Mouse (Mus musculus) olfactory bulb, adult 2 months (tissue): ENCODE measurements around the gene Gnb1. TPM values are rescaled to one million over a fixed set of nuclear protein-coding genes. Genes with fewer than 3 reads are reported as not detected.

Experiments
- H3K27ac ChIP-seq: fragments of 200-500 bp; 2 replicates; pipeline ENCODE4 v1.5.1; 2012; ENCODE audit warnings: low read depth, low read length; ENCODE audit not compliant: insufficient read depth
- H3K4me1 ChIP-seq: fragments of 200-500 bp; 2 replicates; pipeline ENCODE4 v1.6.1; 2012; ENCODE audit warnings: low read length; ENCODE audit not compliant: control insufficient read depth, insufficient read depth
- H3K4me3 ChIP-seq: fragments of 200-500 bp; 2 replicates; pipeline ENCODE4 v1.5.1; 2012; ENCODE audit warnings: mild to moderate bottlenecking, low read depth, low read length, moderate library complexity; ENCODE audit not compliant: insufficient read depth
- CTCF ChIP-seq: fragments of 200-500 bp; IDR thresholded peaks from 2 replicates; pipeline ENCODE4 v1.5.1; 2012; ENCODE audit warnings: low read depth, mild to moderate bottlenecking, low read length, moderate library complexity; ENCODE audit not compliant: insufficient read depth
- POLR2A ChIP-seq: fragments of 200-500 bp; IDR thresholded peaks from 2 replicates; pipeline ENCODE4 v1.6.1; 2012; ENCODE audit warnings: mild to moderate bottlenecking, low read depth, low read length, moderate library complexity; ENCODE audit not compliant: insufficient read depth
- WGBS: fragments of 180-500 bp; shearing (Covaris S2); methylation state at CpG from one replicate; pipeline ENCODE4 v1.1.7; 2018; 5-methylcytosine and 5-hydroxymethylcytosine counted together
- polyA plus RNA-seq: library from polyadenylated mRNA; stranded (reverse); fragments of >200 nt; gene quantifications from 2 replicates; pipeline ENCODE4 v1.2.4, GENCODE M21; 2012; ENCODE audit warnings: low replicate concordance; ENCODE audit not compliant: missing spikeins, insufficient read depth, insufficient read length

Gnb1 gene
- polyA plus RNA-seq, 1 experiment, result 260 TPM

DNA sequence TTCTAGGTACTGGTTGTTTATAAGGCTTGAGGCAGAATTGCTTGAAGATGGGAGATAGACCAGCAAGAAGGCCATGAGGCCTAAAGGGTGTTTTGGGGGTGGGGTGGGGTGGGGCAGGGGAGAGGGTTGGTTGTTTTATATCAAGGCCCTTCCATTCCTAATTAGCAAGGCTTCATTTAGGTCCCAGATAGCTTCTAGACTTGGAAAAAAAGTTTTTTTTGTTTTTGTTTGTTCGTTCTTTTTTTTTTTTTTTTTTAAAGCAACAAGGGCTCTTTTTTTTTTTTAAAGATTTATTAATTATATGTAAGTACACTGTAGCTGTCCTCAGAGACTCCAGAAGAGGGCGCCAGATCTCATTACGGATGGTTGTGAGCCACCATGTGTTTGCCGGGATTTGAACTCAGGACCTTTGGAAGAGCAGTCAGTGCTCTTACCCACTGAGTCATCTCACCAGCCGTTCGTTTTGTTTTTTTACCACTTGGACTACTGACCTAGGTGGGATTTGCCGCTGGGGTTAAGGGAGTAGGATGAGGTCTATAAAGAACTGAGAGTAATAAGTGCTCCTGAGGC lies 26.9 kb downstream of the Gnb1 start:
- Histone ChIP-seq H3K4me1 (peaks cover 3% of the 10 kb centered on the region; the same call in 1 of the 2 replicates), H3K4me3 (no peak overlapping the region), H3K27ac (no peak overlapping the region)
- WGBS, result 81% methylated on average over 7 of the region's 7 CpGs
- TF ChIP-seq POLR2A (no peak), CTCF (no peak)

DNA sequence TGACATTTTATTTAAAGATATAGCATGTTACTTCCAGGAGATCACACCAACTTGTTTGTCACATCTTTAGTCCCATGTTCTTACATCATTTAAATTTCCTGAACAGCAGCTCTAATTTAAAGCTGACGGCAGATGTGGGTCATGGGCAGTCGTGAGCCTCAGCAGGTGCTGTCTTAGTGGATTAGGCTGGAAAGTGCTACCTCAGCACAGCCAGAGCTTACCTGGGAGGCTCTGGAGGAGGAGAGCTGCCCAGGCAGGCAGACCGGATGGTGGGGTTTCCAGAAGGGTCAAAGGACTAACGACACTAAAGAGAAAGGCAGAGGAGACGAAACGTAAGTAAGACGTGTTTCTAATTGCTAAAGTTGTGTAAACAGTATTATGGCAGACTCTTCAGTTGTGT lies 31.2 kb downstream of the Gnb1 start:
- WGBS, result 70% methylated on average over 7 of the region's 7 CpGs
- H3K4me3 ChIP-seq, result no peak overlapping the region
- no peak for TF ChIP-seq CTCF
- no peak for TF ChIP-seq POLR2A
- no peak overlapping the region for H3K27ac ChIP-seq
- peaks cover 3% of the 10 kb centered on the region; the same call in 1 of the 2 replicates for H3K4me1 ChIP-seq

DNA sequence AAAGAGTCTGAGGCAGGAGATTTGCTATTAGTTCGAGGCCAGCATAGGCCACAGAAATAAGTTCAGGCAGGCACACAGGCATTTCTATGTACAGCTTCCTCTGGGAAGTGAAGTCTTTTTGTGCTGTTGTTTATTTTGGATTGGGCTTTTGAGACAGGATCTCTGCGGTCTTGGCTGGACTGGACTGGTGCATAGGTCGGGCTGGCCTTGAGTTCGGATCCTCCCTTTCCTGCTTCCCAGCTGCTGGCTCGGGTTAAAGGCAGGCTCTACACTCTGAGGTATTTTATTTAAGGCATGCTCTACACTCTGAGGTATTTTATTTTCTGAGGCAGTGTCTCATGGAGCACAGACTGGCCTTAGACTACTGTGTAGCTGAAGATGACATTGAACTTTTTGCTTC lies 34.6 kb downstream of the Gnb1 start:
- Histone ChIP-seq H3K27ac (no peak overlapping the region), H3K4me1 (peaks cover 3% of the 10 kb centered on the region; the same call in 1 of the 2 replicates), H3K4me3 (no peak overlapping the region)
- TF ChIP-seq CTCF (no peak), POLR2A (no peak)
- WGBS, result 78% methylated on average over 5 of the region's 5 CpGs

DNA sequence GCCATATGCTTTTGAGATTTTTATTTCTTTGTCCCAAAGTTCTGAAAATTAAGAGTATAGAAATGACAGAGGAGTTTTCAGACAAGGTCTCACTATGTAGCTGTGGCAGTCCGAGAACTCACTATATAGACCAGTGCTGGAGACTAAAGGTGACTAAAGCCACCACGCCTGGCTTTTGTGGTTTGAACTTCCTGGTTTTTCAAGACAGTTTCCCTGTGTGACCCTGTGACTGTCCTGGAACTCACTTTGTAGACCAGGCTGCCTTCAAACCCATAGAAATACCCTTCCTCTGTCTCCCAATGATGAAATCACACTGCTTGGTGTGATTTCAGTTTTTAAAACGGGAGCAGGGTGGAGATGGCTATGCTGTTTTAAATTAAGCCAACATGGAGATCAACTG lies 38.1 kb downstream of the Gnb1 start:
- Histone ChIP-seq H3K27ac (no peak overlapping the region), H3K4me1 (peaks cover 4% of the 10 kb centered on the region), H3K4me3 (no peak overlapping the region)
- TF ChIP-seq POLR2A, result no peak
- no peak for TF ChIP-seq CTCF
- WGBS, result 78% methylated on average over 3 of the region's 3 CpGs

DNA sequence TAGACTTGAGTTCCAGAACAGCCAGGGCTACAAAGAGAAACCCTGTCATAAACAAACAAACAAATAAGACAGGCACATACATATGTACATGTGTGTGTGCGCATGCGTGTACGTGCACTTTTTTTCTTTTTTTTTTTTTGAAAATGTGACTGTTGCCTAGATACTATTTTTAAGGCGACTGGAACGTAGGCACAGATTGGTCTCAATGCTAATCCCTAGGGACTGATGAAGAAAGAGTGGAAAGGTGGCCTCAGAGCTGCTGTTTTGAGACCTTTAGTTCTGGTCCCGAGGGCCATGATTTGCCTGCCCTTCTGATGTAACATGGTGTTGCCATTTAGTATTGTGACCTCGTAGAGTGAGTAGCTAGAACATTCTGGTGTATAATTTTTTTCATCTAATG lies 58.8 kb downstream of the Gnb1 start:
- TF ChIP-seq POLR2A, result no peak
- TF ChIP-seq CTCF, result no peak
- H3K4me3 ChIP-seq, result no peak overlapping the region
- no peak overlapping the region for H3K27ac ChIP-seq
- 79% methylated on average over 7 of the region's 7 CpGs for WGBS
- no peaks in the 10 kb centered on the region for H3K4me1 ChIP-seq

DNA sequence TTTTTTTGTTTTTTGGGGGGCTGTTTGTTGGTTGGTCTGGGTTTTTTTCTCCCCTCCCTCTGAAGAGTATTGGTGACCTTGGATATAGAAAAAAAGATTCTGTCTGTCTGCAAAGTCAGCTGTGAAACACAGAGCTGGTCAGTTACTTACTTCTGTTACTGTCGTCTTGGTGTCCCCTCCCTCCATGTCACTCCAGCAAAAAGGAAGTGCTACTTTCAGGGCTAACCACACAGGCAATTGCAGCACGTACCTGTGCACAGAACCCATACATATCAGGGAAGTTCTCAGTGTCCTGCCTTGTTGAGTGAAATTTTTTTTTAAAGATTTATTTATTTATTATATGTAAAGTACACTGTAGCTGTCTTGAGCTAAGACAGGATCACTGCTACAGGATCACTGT lies 59.3 kb downstream of the Gnb1 start:
- Histone ChIP-seq H3K4me3 (no peak overlapping the region), H3K27ac (no peak overlapping the region), H3K4me1 (no peaks in the 10 kb centered on the region)
- WGBS, result 79% methylated on average over 2 of the region's 2 CpGs
- TF ChIP-seq CTCF (no peak), POLR2A (no peak)

DNA sequence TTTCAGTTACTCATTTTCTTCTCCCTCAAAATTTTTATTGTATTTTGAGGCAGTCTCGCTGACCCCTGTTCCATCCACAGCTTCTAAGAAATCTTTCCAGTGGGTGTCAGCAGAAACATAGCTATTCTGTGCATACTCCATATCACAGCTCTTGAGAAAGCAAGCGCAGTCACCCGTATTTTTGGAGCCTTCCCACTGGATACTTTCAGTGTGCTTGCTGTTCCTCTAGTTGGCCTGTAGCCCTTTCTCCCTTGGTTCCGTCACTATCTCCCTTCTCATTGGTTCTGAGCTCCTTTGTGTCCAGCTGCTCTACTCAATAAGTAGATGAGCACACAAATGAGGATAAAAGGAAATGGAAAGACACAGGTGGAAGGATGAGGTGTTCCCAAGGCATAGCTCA lies 59.9 kb downstream of the Gnb1 start:
- TF ChIP-seq POLR2A, result no peak
- TF ChIP-seq CTCF, result no peak
- 84% methylated on average over 4 of the region's 4 CpGs for WGBS
- H3K4me1 ChIP-seq, result no peaks in the 10 kb centered on the region
- H3K27ac ChIP-seq, result no peak overlapping the region
- no peak overlapping the region for H3K4me3 ChIP-seq

DNA sequence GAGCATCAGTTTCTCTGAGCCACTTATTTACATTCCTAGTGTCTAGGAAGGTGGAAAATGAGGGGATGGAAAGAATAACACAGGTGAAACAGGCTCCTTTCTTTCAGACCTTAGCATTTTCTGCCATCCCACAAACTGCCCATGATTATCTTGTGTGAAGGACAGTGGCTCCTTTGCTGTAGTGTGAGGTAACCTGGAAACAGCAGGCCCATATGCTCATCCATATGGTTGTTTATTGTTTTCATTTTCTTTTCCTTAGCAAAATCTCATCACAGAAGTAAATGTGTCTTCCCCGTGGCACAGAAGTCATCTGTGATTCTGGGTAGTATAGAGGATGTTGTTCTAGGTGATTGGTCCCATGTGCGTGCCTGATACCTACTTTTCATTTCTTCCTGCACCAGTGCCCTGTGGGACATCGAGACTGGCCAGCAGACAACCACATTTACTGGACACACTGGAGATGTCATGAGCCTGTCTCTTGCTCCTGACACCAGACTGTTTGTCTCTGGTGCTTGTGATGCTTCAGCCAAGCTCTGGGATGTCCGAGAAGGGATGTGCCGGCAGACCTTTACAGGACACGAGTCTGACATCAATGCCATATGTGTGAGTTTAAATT lies 61.9 kb downstream of the Gnb1 start:
- no peaks in the 10 kb centered on the region for H3K4me1 ChIP-seq
- H3K4me3 ChIP-seq, result no peak overlapping the region
- H3K27ac ChIP-seq, result no peak overlapping the region
- WGBS, result 89% methylated on average over 6 of the region's 6 CpGs
- TF ChIP-seq POLR2A (no peak), CTCF (no peak)

DNA sequence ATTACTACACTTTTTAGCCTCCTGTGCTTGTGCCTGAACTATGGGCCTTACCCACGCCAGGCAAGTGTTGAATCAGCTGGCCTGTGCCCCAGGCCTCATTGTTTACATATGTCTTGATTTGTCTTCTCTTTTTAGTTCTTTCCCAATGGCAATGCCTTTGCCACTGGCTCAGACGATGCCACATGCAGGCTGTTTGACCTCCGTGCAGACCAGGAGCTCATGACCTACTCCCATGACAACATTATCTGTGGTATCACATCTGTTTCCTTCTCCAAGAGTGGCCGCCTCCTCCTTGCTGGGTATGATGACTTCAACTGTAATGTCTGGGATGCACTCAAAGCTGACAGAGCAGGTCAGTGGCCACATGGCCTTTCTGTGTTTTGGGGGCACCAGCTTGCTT lies 63.7 kb downstream of the Gnb1 start:
- peak overlapping the region; percentile 67 for H3K27ac ChIP-seq
- peaks cover 3% of the 10 kb centered on the region; the same call in 1 of the 2 replicates for H3K4me1 ChIP-seq
- no peak overlapping the region for H3K4me3 ChIP-seq
- TF ChIP-seq CTCF, result no peak
- no peak for TF ChIP-seq POLR2A
- 76% methylated on average over 4 of the region's 4 CpGs for WGBS
